Mouse (Mus musculus): ENCODE measurements at regions not wholly inside any gene's neighbourhood (a gene's known extent, or its start where the extent isn't known, plus 50 kb on each side); places are given as distances from the start of the nearest gene placed in this dataset.

DNA sequence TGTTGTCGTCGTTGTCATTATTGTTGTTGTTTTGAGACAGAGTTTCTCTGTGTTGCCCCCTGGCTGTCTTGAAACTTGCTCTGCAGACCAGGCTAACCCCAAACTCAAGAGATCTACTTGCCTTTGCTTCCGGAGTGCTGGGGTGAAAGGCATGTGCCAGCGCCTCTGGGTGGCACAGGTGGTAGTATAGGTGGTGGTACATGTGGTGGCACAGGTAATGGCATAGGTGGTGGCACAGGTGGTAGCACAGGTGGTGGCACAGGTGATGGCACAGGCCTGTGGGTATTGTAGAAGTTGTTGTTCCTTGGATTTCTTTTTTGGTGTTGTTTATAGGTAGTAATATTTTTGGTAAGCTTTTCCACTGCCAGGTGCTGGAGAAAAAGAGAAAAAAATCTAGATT, 69.5 kb upstream of the Psmd7 start:
- Histone ChIP-seq H3K27me3 (ENCODE audit: insufficient read depth, low read length) (no peaks in the 10 kb centered on the region), H3K4me3 (ENCODE audit: low read length) (no peak overlapping the region), H3K4me1 (ENCODE audit: insufficient read depth, low read length) (no peaks in the 10 kb centered on the region), H3K4me2 (ENCODE audit: low read depth, low read length) (no peak overlapping the region), H3K9me3 (ENCODE audit: low read length) (no peaks in the 10 kb centered on the region), H3K36me3 (ENCODE audit: insufficient read depth, low read length) (no peaks in the 10 kb centered on the region), H3K27ac (no peak overlapping the region), H3K9ac (replicated peaks; ENCODE audit: low read length) (no peak overlapping the region)
- TF ChIP-seq CTCF (IDR thresholded peaks at IDR 0.05; ENCODE audit: low read depth) = no peak
- 94% methylated on average over 4 of the region's 4 CpGs for WGBS
- ATAC-seq (no peak), DNase-seq (ENCODE audit: low spot score) (no peak)

DNA sequence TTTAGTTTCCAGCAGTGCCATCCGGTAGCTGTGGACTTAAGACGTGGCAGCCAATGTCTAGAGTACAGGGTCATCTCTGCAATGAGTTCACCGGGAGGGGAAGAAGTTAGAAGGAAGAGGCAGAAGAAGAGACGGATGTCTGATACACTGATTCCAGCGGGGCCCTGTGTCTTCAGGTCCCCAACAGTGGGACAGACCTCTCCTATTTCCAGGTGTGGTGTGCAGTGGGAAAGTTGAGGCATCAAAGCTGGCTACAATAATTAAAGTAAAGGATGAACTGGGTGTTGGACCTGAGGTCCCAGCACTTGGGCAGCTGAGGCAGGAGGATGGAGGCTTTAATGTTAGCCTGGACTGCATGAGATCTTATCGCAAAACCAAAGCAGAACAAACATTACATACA, 70.1 kb upstream of the Psmd7 start:
- no peak overlapping the region for H3K4me2 ChIP-seq (ENCODE audit: low read depth, low read length)
- H3K4me3 ChIP-seq (ENCODE audit: low read length) = no peak overlapping the region
- no peaks in the 10 kb centered on the region for H3K9me3 ChIP-seq (ENCODE audit: low read length)
- 93% methylated on average over 6 of the region's 6 CpGs for WGBS
- H3K27me3 ChIP-seq (ENCODE audit: insufficient read depth, low read length) = no peaks in the 10 kb centered on the region
- no peaks in the 10 kb centered on the region for H3K36me3 ChIP-seq (ENCODE audit: insufficient read depth, low read length)
- H3K4me1 ChIP-seq (ENCODE audit: insufficient read depth, low read length) = no peaks in the 10 kb centered on the region
- H3K27ac ChIP-seq = no peak overlapping the region
- H3K9ac ChIP-seq (replicated peaks; ENCODE audit: low read length) = no peak overlapping the region
- no peak for TF ChIP-seq CTCF (IDR thresholded peaks at IDR 0.05; ENCODE audit: low read depth)
- no peak for ATAC-seq
- DNase-seq (ENCODE audit: low spot score) = no peak

DNA sequence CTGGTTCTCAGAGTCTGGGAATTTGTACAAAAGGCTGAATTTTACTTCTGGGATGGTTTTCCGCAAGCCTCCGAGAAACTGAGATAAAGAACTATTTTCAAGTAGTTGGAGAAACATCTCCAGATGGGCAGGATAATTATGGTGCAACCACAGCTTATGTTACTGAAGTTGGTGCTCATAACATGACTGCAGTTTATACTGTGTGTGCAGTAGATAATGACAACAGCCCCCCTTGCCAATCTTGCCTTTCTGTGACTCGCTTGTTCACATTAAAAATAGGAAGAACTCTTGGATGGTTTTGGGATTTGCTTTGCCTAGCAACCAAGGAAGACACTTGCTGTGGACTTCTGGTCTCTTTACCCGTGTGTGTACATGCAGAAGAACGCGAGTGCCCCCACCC, 72.4 kb upstream of the Psmd7 start:
- no peaks in the 10 kb centered on the region for H3K4me1 ChIP-seq (ENCODE audit: insufficient read depth, low read length)
- no peak overlapping the region for H3K9ac ChIP-seq (replicated peaks; ENCODE audit: low read length)
- H3K27ac ChIP-seq = no peak overlapping the region
- no peaks in the 10 kb centered on the region for H3K27me3 ChIP-seq (ENCODE audit: insufficient read depth, low read length)
- no peak overlapping the region for H3K4me2 ChIP-seq (ENCODE audit: low read depth, low read length)
- TF ChIP-seq CTCF (IDR thresholded peaks at IDR 0.05; ENCODE audit: low read depth) = no peak
- no peaks in the 10 kb centered on the region for H3K36me3 ChIP-seq (ENCODE audit: insufficient read depth, low read length)
- 87% methylated on average over 6 of the region's 6 CpGs for WGBS
- no peaks in the 10 kb centered on the region for H3K9me3 ChIP-seq (ENCODE audit: low read length)
- ATAC-seq (no peak), DNase-seq (ENCODE audit: low spot score) (no peak)
- no peak overlapping the region for H3K4me3 ChIP-seq (ENCODE audit: low read length)

DNA sequence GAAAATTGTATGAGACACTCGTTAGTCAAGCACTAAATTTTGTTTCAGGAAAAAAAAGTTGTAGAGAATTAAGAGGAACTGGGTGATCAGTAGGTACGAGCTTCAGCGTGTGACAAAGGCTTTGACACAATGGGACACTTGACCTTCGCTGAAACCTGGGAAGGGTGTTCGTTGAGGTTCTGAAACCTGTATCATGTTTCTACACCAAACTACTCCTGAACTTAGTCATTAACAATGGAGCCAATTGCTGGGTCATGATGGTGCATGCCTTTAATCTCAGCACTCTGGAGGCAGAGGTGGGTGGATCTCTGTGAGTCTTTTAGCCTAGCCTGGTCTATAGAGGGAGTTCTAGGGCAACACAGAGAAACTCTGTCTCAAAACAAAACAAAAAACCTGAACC, 81.3 kb upstream of the Psmd7 start:
- DNase-seq (ENCODE audit: low spot score) = no peak
- H3K27ac ChIP-seq = no peak overlapping the region
- H3K9me3 ChIP-seq (ENCODE audit: low read length) = no peaks in the 10 kb centered on the region
- H3K4me2 ChIP-seq (ENCODE audit: low read depth, low read length) = no peak overlapping the region
- H3K36me3 ChIP-seq (ENCODE audit: insufficient read depth, low read length) = no peaks in the 10 kb centered on the region
- peaks cover 6% of the 10 kb centered on the region; the same call in 1 of the 2 replicates for H3K4me1 ChIP-seq (ENCODE audit: insufficient read depth, low read length)
- ATAC-seq = no peak
- H3K4me3 ChIP-seq (ENCODE audit: low read length) = no peak overlapping the region
- WGBS = 89% methylated on average over 5 of the region's 5 CpGs
- peaks cover 6% of the 10 kb centered on the region; the same call in 1 of the 2 replicates for H3K27me3 ChIP-seq (ENCODE audit: insufficient read depth, low read length)
- no peak for TF ChIP-seq CTCF (IDR thresholded peaks at IDR 0.05; ENCODE audit: low read depth)
- H3K9ac ChIP-seq (replicated peaks; ENCODE audit: low read length) = no peak overlapping the region

- Histone ChIP-seq H3K36me3 (ENCODE audit: insufficient read depth, low read length) (no peaks in the 10 kb centered on the region), H3K27ac (no peak overlapping the region), H3K4me2 (ENCODE audit: low read depth, low read length) (no peak overlapping the region), H3K27me3 (ENCODE audit: insufficient read depth, low read length) (peaks cover 9% of the 10 kb centered on the region; the same call in 1 of the 2 replicates), H3K4me1 (ENCODE audit: insufficient read depth, low read length) (peaks cover 6% of the 10 kb centered on the region; the same call in 1 of the 2 replicates), H3K9me3 (ENCODE audit: low read length) (no peaks in the 10 kb centered on the region), H3K9ac (replicated peaks; ENCODE audit: low read length) (no peak overlapping the region), H3K4me3 (ENCODE audit: low read length) (no peak overlapping the region)
- TF ChIP-seq CTCF (IDR thresholded peaks at IDR 0.05; ENCODE audit: low read depth) = 0 out of 2 replicates have a peak, but pooled peaks have one; percentile 4
- DNase-seq (ENCODE audit: low spot score) (peak; percentile 82), ATAC-seq (peak; percentile 43; the same call in 1 of the 2 replicates)
- WGBS = 14% methylated on average over 8 of the region's 8 CpGs
Observed at GRCm38 (mm10) chr8:107671471-107671870, 83.2 kb upstream of the Psmd7 start.

DNA sequence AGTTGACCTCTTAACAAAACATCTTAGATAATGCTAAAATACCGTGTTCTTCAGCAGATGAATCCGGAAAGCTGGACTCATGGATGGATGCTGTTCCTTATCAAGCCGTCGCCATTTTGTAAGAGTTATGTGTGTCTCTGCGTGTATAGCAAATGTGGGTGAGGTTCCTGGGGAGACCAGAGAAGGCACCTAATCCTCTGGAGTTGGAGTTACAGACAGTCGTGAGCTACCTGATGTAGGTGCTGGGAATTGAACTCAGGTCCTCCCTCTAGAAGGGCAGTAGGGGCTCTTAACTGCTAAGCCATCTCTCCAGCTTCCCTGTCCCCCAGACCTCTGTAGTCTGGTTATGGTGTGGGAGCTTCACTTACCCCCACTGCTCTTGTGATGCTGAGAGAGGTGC, 84.4 kb upstream of the Psmd7 start:
- H3K27me3 ChIP-seq (ENCODE audit: insufficient read depth, low read length) = peaks cover 9% of the 10 kb centered on the region; the same call in 1 of the 2 replicates
- no peaks in the 10 kb centered on the region for H3K36me3 ChIP-seq (ENCODE audit: insufficient read depth, low read length)
- 94% methylated on average over 6 of the region's 6 CpGs for WGBS
- no peak overlapping the region for H3K4me3 ChIP-seq (ENCODE audit: low read length)
- peaks cover 6% of the 10 kb centered on the region; the same call in 1 of the 2 replicates for H3K4me1 ChIP-seq (ENCODE audit: insufficient read depth, low read length)
- no peak overlapping the region for H3K27ac ChIP-seq
- ATAC-seq (no peak), DNase-seq (ENCODE audit: low spot score) (no peak)
- no peak overlapping the region for H3K4me2 ChIP-seq (ENCODE audit: low read depth, low read length)
- H3K9me3 ChIP-seq (ENCODE audit: low read length) = no peaks in the 10 kb centered on the region
- TF ChIP-seq CTCF (IDR thresholded peaks at IDR 0.05; ENCODE audit: low read depth) = no peak
- H3K9ac ChIP-seq (replicated peaks; ENCODE audit: low read length) = no peak overlapping the region

- Histone ChIP-seq H3K27me3 (ENCODE audit: insufficient read depth, low read length) (no peaks in the 10 kb centered on the region), H3K4me3 (ENCODE audit: low read length) (no peak overlapping the region), H3K4me2 (ENCODE audit: low read depth, low read length) (no peak overlapping the region), H3K36me3 (ENCODE audit: insufficient read depth, low read length) (no peaks in the 10 kb centered on the region), H3K9ac (replicated peaks; ENCODE audit: low read length) (no peak overlapping the region), H3K4me1 (ENCODE audit: insufficient read depth, low read length) (no peaks in the 10 kb centered on the region), H3K27ac (no peak overlapping the region), H3K9me3 (ENCODE audit: low read length) (no peaks in the 10 kb centered on the region)
- WGBS = 91% methylated on average over 11 of the region's 11 CpGs
- TF ChIP-seq CTCF (IDR thresholded peaks at IDR 0.05; ENCODE audit: low read depth) = no peak
- ATAC-seq (no peak), DNase-seq (ENCODE audit: low spot score) (no peak)
Observed at GRCm38 (mm10) chr8:107682066-107682465, 93.8 kb upstream of the Psmd7 start.

Data from hindbrain, postnatal 0 days (tissue).